Comparison of ENCODE assay signal across 8 mouse cellular contexts in genomic region chr2:155235746-155236361, GRCm38 (mm10). TPM values are rescaled to one million over a fixed set of nuclear protein-coding genes. Genes with fewer than 3 reads are reported as not detected.
DNase-seq lines count a peak whose midpoint lies in the region; ATAC-seq and TF ChIP-seq lines count a peak whose summit lies in the region.

No protein-coding gene starts in this region.

- H3K4me3 ChIP-seq in heart, embryonic 14.5 days (ENCODE audit: control insufficient read depth in 1 of 2, insufficient read depth in 1 of 2, low read depth in 1 of 2, low read length in 2 of 2) = peak overlapping the region; percentile 78 to 83
- H3K4me3 ChIP-seq in liver, postnatal 0 days (ENCODE audit: low read depth, low read length) = peak overlapping the region; percentile 81

- H3K4me1 ChIP-seq in heart, embryonic 14.5 days (ENCODE audit: control insufficient read depth in 2 of 2, insufficient read depth in 2 of 2, low read length in 2 of 2) = peaks cover 6 to 15% of the 10 kb centered on the region in 2 experiments
- peaks cover 23% of the 10 kb centered on the region for H3K4me1 ChIP-seq in liver, postnatal 0 days (ENCODE audit: insufficient read depth)

- H3K4me2 ChIP-seq in heart, embryonic 14.5 days (ENCODE audit: low read length) = peak overlapping the region; percentile 80
- H3K4me2 ChIP-seq in liver, postnatal 0 days (ENCODE audit: low read depth, low read length) = peak overlapping the region; percentile 68

- TF ChIP-seq EP300 in liver, postnatal 0 days (IDR thresholded peaks at IDR 0.05; ENCODE audit: low read depth) = no peak

- no peaks in the 10 kb centered on the region for H3K36me3 ChIP-seq in heart, embryonic 14.5 days (ENCODE audit: control insufficient read depth, insufficient read depth, low read length)
- no peaks in the 10 kb centered on the region for H3K36me3 ChIP-seq in liver, postnatal 0 days (replicated peaks; ENCODE audit: insufficient read depth, low read length)

- DNase-seq in heart, postnatal 4 days = no peak
- DNase-seq in Patski (ENCODE audit: low read depth, low spot score) = no peak
- no peak for DNase-seq in liver, postnatal 0 days
- DNase-seq in natural killer cell, adult 2 months (ENCODE audit: low spot score in 2 of 2) = no peak
- DNase-seq in urinary bladder, postnatal 4 days (ENCODE audit: low spot score in 2 of 2) = no peak
- DNase-seq in gastrocnemius, postnatal 4 days (ENCODE audit: low spot score in 2 of 2) = no peak

- WGBS in heart, embryonic 14.5 days = 9% methylated on average over 13 of the region's 13 CpGs
- 8% methylated on average over 13 of the region's 13 CpGs for WGBS in liver, postnatal 0 days (ENCODE audit: insufficient replicate concordance)

- peak overlapping the region; percentile 81 to 88 for H3K27ac ChIP-seq in heart, embryonic 14.5 days (replicated peaks in 1 of 2; ENCODE audit: control insufficient read depth in 1 of 2, insufficient read depth in 1 of 2, low read depth in 2 of 2, low read length in 2 of 2)
- no peak overlapping the region for H3K27ac ChIP-seq in liver, postnatal 0 days (ENCODE audit: low read depth)

- TF ChIP-seq CTCF in Patski (IDR thresholded peaks at IDR 0.05) = no peak
- TF ChIP-seq CTCF in liver, postnatal 0 days (IDR thresholded peaks at IDR 0.05; ENCODE audit: low read depth) = no peak

- peak; percentile 67 for ATAC-seq in heart, embryonic 14.5 days (ENCODE audit: insufficient number of reproducible peaks, insufficient read depth, low FRiP score, low read depth)
- peak; percentile 32 for ATAC-seq in Patski
- ATAC-seq in granulocyte monocyte progenitor cell, adult 5-6 weeks (replicated peaks; ENCODE audit: poor library complexity, severe bottlenecking) = peak; percentile 34
- peak; percentile 69 for ATAC-seq in liver, postnatal 0 days

- in situ Hi-C loops in Patski (cut with MboI; ENCODE audit: low pct_unique_long_range_greater_than_20kb) = no loop called here

- CTCF ChIA-PET in Patski (lab: Charles Lee) = interaction anchor here (1.2 to 1.4 kb wide), 3 partner anchors 13 to 148 kb away, joined by 3 read pairs; no protein-coding TSS in a partner anchor

- no peaks in the 10 kb centered on the region for H3K9me3 ChIP-seq in heart, embryonic 14.5 days (ENCODE audit: control insufficient read depth, low read length)
- H3K9me3 ChIP-seq in liver, postnatal 0 days (ENCODE audit: low read length) = no peaks in the 10 kb centered on the region

- no peaks in the 10 kb centered on the region for H3K27me3 ChIP-seq in heart, embryonic 14.5 days (ENCODE audit: control insufficient read depth, insufficient read depth, low read length)
- H3K27me3 ChIP-seq in Patski = no peaks in the 10 kb centered on the region
- no peaks in the 10 kb centered on the region for H3K27me3 ChIP-seq in liver, postnatal 0 days (ENCODE audit: insufficient read depth, low read length)

- H3K9ac ChIP-seq in heart, embryonic 14.5 days (ENCODE audit: low read length) = peak overlapping the region; percentile 85
- peak overlapping the region; percentile 86 for H3K9ac ChIP-seq in liver, postnatal 0 days (replicated peaks)

- POLR2A ChIA-PET in Patski (lab: Charles Lee) = interaction anchor here (1.4 to 2.4 kb wide), 3 partner anchors 11 to 15 kb away, joined by 3 to 7 read pairs (median 4); no protein-coding TSS in a partner anchor

RNA-seq across cellular contexts. Expression of gene Dynlrb1, which starts 0.5 kb away (rescaled TPM):
- polyA plus RNA-seq in heart, embryonic 14.5 days (2014; fragmentation: Nextera tagmentation; extraction: Ambion mirVana) = 491 and 511 TPM in 2 replicates
- total RNA-seq in heart, postnatal 4 days (2021) = 100 to 1,000 TPM; 211 to 218 TPM
- polyA plus RNA-seq in Patski (2021) = 316 TPM
- 233 and 296 TPM in 2 replicates for total RNA-seq in granulocyte monocyte progenitor cell, adult 5-6 weeks (2014; fragmentation: Nextera tagmentation)
- total RNA-seq in granulocyte monocyte progenitor cell, adult 5-6 weeks (2017) = 203 and 267 TPM in 2 replicates
- polyA plus RNA-seq in liver, postnatal 0 days (2015; fragmentation: Nextera tagmentation; extraction: Ambion mirVana) = 129 and 139 TPM in 2 replicates
- total RNA-seq in gastrocnemius, postnatal 4 days (2021) = 100 to 1,000 TPM; 153 to 163 TPM

RNA-seq across cellular contexts. Expression of gene Map1lc3a, which starts 40.2 kb away (rescaled TPM):
- 359 and 441 TPM in 2 replicates for polyA plus RNA-seq in heart, embryonic 14.5 days (2014; fragmentation: Nextera tagmentation; extraction: Ambion mirVana)
- 100 to 1,000 TPM; 410 to 462 TPM for total RNA-seq in heart, postnatal 4 days (2021)
- polyA plus RNA-seq in Patski (2021) = 128 TPM
- 0.60 and 2.2 TPM in 2 replicates for total RNA-seq in granulocyte monocyte progenitor cell, adult 5-6 weeks (2014; fragmentation: Nextera tagmentation)
- 1.1 and 1.3 TPM in 2 replicates for total RNA-seq in granulocyte monocyte progenitor cell, adult 5-6 weeks (2017)
- 68.0 and 83.2 TPM in 2 replicates for polyA plus RNA-seq in liver, postnatal 0 days (2015; fragmentation: Nextera tagmentation; extraction: Ambion mirVana)
- 100 to 1,000 TPM; 204 to 225 TPM for total RNA-seq in gastrocnemius, postnatal 4 days (2021)

Comparison
In these comparisons a context has a peak if more than half of its experiments do, and no peak if none do; other contexts are left out.
1. RNA of gene Map1lc3a, which starts 40.2 kb away (total RNA-seq): 410 to 462 TPM in heart, postnatal 4 days and 204 to 225 TPM in gastrocnemius, postnatal 4 days; 0.60 to 2.2 TPM in granulocyte monocyte progenitor cell, adult 5-6 weeks; every median in the first group is over 10 times any median in the second.
2. Peak in every context shown above with its lines, with median percentiles within 50 percentile points of each other: ATAC-seq.